Mouse (Mus musculus): ENCODE results near the gene Tbc1d22b. TPM values are rescaled to one million over a fixed set of nuclear protein-coding genes. Genes with fewer than 3 reads are reported as not detected.

The Tbc1d22b gene
- polyA plus RNA-seq, 1 experiment, result 15.5 TPM

- no peak overlapping the region for H3K4me3 ChIP-seq (ENCODE audit: extremely low read depth, insufficient read depth, insufficient read length)
- TF ChIP-seq CTCF (IDR thresholded peaks at IDR 0.05; ENCODE audit: extremely low read depth, insufficient read depth, insufficient read length, insufficient replicate concordance), result no peak
- TF ChIP-seq POLR2A (IDR thresholded peaks at IDR 0.05; ENCODE audit: low read depth, low read length), result no peak
- WGBS, result 78% methylated on average over 3 of the region's 3 CpGs
These were observed 69.6 kb downstream of the Tbc1d22b start for GRCm38 (mm10) chr17:29619231-29619630.

DNA sequence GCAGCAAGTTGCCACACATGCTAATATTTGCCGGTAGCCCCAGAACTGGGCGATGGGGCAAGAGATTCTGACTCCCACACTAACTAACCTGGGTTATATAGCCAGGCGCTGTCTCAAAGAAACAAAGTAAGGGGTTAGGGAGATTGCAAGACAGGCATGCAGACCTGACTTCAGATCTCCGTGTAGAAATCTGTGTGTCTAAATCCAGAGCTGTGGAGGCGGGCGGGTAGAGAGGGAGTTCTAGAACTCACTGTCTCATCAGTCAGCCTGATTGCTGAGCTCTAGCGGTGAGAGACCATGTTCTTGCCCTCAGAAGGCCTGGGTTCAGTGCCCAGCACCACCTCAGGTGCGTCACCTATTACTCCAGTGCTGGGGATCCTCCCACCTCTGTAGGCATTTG is 73.9 kb downstream of the Tbc1d22b start:
- Histone ChIP-seq H3K4me3 (ENCODE audit: extremely low read depth, insufficient read depth, insufficient read length) (no peak overlapping the region), H3K36me3 (ENCODE audit: control insufficient read depth, insufficient read depth, low read length) (peaks cover 34% of the 10 kb centered on the region), H3K4me1 (ENCODE audit: control insufficient read depth, insufficient read depth, insufficient read length) (no peaks in the 10 kb centered on the region), H3K27ac (ENCODE audit: insufficient read depth, low read length) (no peak overlapping the region), H3K27me3 (ENCODE audit: control insufficient read depth, insufficient read depth, low read length) (no peaks in the 10 kb centered on the region)
- 94% methylated on average over 8 of the region's 8 CpGs for WGBS
- TF ChIP-seq POLR2A (IDR thresholded peaks at IDR 0.05; ENCODE audit: low read depth, low read length) (no peak), CTCF (IDR thresholded peaks at IDR 0.05; ENCODE audit: extremely low read depth, insufficient read depth, insufficient read length, insufficient replicate concordance) (no peak)
- no peak for DNase-seq (ENCODE audit: low read depth in 1 of 2, low spot score in 2 of 2)

More at GRCm38 (mm10) chr17:29619231-29619630, 69.6 kb downstream of the Tbc1d22b start:
- Histone ChIP-seq H3K36me3 (ENCODE audit: control insufficient read depth, insufficient read depth, low read length) (peaks cover 12% of the 10 kb centered on the region), H3K4me1 (ENCODE audit: control insufficient read depth, insufficient read depth, insufficient read length) (peaks cover 11% of the 10 kb centered on the region; the same call in 1 of the 2 replicates), H3K27ac (ENCODE audit: insufficient read depth, low read length) (no peak overlapping the region), H3K27me3 (ENCODE audit: control insufficient read depth, insufficient read depth, low read length) (no peaks in the 10 kb centered on the region)
- no peak for DNase-seq (ENCODE audit: low read depth in 1 of 2, low spot score in 2 of 2)

- TF ChIP-seq POLR2A (IDR thresholded peaks at IDR 0.05; ENCODE audit: low read depth, low read length), result no peak
- no peak for TF ChIP-seq CTCF (IDR thresholded peaks at IDR 0.05; ENCODE audit: extremely low read depth, insufficient read depth, insufficient read length, insufficient replicate concordance)
- peak in 1 of 2 experiments; percentile 11 for DNase-seq (ENCODE audit: low read depth in 1 of 2, low spot score in 2 of 2)
- no peaks in the 10 kb centered on the region for H3K27me3 ChIP-seq (ENCODE audit: control insufficient read depth, insufficient read depth, low read length)
- no peak overlapping the region for H3K27ac ChIP-seq (ENCODE audit: insufficient read depth, low read length)
- H3K4me1 ChIP-seq (ENCODE audit: control insufficient read depth, insufficient read depth, insufficient read length), result no peaks in the 10 kb centered on the region
- peaks cover 44% of the 10 kb centered on the region for H3K36me3 ChIP-seq (ENCODE audit: control insufficient read depth, insufficient read depth, low read length)
- H3K4me3 ChIP-seq (ENCODE audit: extremely low read depth, insufficient read depth, insufficient read length), result no peak overlapping the region
- WGBS, result 95% methylated on average over 9 of the region's 9 CpGs
These were observed 77.7 kb downstream of the Tbc1d22b start for GRCm38 (mm10) chr17:29627285-29627684.

- Histone ChIP-seq H3K27ac (ENCODE audit: insufficient read depth, low read length) (no peak overlapping the region), H3K36me3 (ENCODE audit: control insufficient read depth, insufficient read depth, low read length) (peaks cover 44% of the 10 kb centered on the region), H3K4me3 (ENCODE audit: extremely low read depth, insufficient read depth, insufficient read length) (no peak overlapping the region), H3K4me1 (ENCODE audit: control insufficient read depth, insufficient read depth, insufficient read length) (no peaks in the 10 kb centered on the region), H3K27me3 (ENCODE audit: control insufficient read depth, insufficient read depth, low read length) (no peaks in the 10 kb centered on the region)
- no peak for TF ChIP-seq CTCF (IDR thresholded peaks at IDR 0.05; ENCODE audit: extremely low read depth, insufficient read depth, insufficient read length, insufficient replicate concordance)
- TF ChIP-seq POLR2A (IDR thresholded peaks at IDR 0.05; ENCODE audit: low read depth, low read length), result no peak
- 85% methylated on average over 5 of the region's 5 CpGs for WGBS
- DNase-seq (ENCODE audit: low read depth in 1 of 2, low spot score in 2 of 2), result no peak
These were observed 79.4 kb downstream of the Tbc1d22b start for GRCm38 (mm10) chr17:29628946-29629345.

DNA sequence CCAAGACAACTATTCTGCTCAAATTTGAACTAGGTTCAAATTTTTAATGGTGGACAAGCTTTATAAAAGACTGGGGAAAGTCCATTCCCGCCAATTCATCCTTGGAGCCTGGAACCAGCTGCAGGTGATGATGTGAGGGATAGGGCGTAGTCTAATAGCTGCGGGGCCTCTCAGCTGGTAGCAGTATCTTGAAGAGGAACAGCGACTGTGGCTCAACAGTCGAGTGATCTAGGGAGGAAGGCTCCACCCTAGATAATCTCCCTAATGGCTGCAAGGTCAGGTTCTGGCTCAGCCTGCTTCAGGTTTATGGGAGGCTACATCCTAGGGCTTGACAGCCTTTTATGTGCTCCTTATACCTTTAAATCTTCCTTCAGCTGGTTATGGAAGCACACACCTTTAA is 80.0 kb downstream of the Tbc1d22b start:
- Histone ChIP-seq H3K4me3 (ENCODE audit: extremely low read depth, insufficient read depth, insufficient read length) (no peak overlapping the region), H3K27me3 (ENCODE audit: control insufficient read depth, insufficient read depth, low read length) (no peaks in the 10 kb centered on the region), H3K27ac (ENCODE audit: insufficient read depth, low read length) (no peak overlapping the region), H3K4me1 (ENCODE audit: control insufficient read depth, insufficient read depth, insufficient read length) (no peaks in the 10 kb centered on the region), H3K36me3 (ENCODE audit: control insufficient read depth, insufficient read depth, low read length) (peaks cover 46% of the 10 kb centered on the region)
- TF ChIP-seq POLR2A (IDR thresholded peaks at IDR 0.05; ENCODE audit: low read depth, low read length), result no peak
- TF ChIP-seq CTCF (IDR thresholded peaks at IDR 0.05; ENCODE audit: extremely low read depth, insufficient read depth, insufficient read length, insufficient replicate concordance), result no peak
- WGBS, result 48% methylated on average over 5 of the region's 5 CpGs
- DNase-seq (ENCODE audit: low read depth in 1 of 2, low spot score in 2 of 2), result no peak

DNA sequence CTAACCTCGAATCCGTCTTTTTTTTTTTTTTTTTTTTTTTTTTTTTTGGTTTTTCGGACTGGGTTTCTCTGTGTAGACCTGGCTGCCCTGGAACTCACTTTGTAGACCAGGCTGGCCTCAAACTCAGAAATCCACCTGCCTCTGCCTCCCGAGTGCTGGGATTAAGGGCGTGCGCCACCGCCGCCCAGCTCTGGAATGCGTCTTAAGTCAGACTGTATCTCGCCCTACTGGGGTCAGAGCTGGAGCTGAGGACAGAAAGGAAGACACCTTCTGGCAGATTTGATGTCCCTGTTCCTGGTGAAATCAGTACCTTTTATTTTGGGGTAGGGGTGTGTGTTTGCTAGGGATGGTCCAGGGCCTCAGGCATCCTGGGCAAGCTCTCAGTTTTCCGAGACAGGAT is 82.7 kb downstream of the Tbc1d22b start:
- H3K36me3 ChIP-seq (ENCODE audit: control insufficient read depth, insufficient read depth, low read length), result peaks cover 52% of the 10 kb centered on the region
- WGBS, result 95% methylated on average over 11 of the region's 11 CpGs
- no peak overlapping the region for H3K27ac ChIP-seq (ENCODE audit: insufficient read depth, low read length)
- DNase-seq (ENCODE audit: low read depth in 1 of 2, low spot score in 2 of 2), result no peak
- no peaks in the 10 kb centered on the region for H3K27me3 ChIP-seq (ENCODE audit: control insufficient read depth, insufficient read depth, low read length)
- TF ChIP-seq CTCF (IDR thresholded peaks at IDR 0.05; ENCODE audit: extremely low read depth, insufficient read depth, insufficient read length, insufficient replicate concordance) (no peak), POLR2A (IDR thresholded peaks at IDR 0.05; ENCODE audit: low read depth, low read length) (no peak)
- H3K4me1 ChIP-seq (ENCODE audit: control insufficient read depth, insufficient read depth, insufficient read length), result no peaks in the 10 kb centered on the region
- no peak overlapping the region for H3K4me3 ChIP-seq (ENCODE audit: extremely low read depth, insufficient read depth, insufficient read length)

DNA sequence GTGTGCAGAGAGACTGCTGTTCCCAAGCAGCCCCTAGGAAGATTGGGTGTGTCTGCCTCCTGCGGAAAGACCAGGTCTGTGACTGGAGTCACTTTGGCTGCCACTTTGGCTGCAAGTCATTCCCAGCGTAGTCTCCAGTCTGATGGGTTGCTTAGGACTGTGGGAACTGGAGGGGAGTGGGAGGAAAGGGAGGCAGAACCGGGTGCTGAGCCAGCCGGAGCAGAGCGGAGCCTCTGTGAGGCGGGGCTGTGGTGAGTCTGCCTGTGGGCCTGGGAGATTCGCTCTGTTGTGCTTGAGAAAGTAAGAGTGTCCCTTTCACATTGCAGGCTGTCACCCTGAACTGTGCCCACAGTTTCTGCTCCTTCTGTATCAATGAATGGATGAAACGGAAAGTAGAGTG is 85.9 kb downstream of the Tbc1d22b start:
- Histone ChIP-seq H3K4me3 (ENCODE audit: extremely low read depth, insufficient read depth, insufficient read length) (no peak overlapping the region), H3K36me3 (ENCODE audit: control insufficient read depth, insufficient read depth, low read length) (peaks cover 43% of the 10 kb centered on the region), H3K4me1 (ENCODE audit: control insufficient read depth, insufficient read depth, insufficient read length) (no peaks in the 10 kb centered on the region), H3K27ac (ENCODE audit: insufficient read depth, low read length) (no peak overlapping the region), H3K27me3 (ENCODE audit: control insufficient read depth, insufficient read depth, low read length) (no peaks in the 10 kb centered on the region)
- WGBS, result 93% methylated on average over 8 of the region's 8 CpGs
- DNase-seq (ENCODE audit: low read depth in 1 of 2, low spot score in 2 of 2), result no peak
- TF ChIP-seq CTCF (IDR thresholded peaks at IDR 0.05; ENCODE audit: extremely low read depth, insufficient read depth, insufficient read length, insufficient replicate concordance), result no peak
- TF ChIP-seq POLR2A (IDR thresholded peaks at IDR 0.05; ENCODE audit: low read depth, low read length), result no peak
